Mouse (Mus musculus): ENCODE results near the gene Adamtsl4.

DNA sequence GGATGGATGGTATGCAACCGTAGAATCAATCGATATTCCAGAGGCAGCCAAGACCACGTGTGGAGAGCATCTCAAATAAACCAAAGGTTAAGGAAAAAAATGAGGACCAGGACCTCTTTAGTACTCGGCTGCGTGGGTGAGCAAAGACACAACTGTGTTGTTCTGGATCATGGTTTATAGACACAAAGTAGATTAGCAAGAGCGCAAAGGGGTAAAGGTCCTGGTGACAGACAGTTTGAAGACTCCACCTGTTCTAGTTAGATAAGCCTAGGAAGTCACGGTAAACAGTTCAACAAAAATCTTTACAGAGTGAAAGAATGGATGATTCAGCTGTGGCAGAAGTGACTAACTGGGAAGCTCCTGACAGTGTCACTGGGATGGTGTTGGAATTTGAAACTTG lies 44.6 kb downstream of the Adamtsl4 start:
- no peak for TF ChIP-seq CTCF (conservative IDR thresholded peaks at IDR 0.05; ENCODE audit: insufficient read depth, insufficient read length, low read depth, low read length)
- no peak for TF ChIP-seq POLR2A (IDR thresholded peaks at IDR 0.05; ENCODE audit: low read depth, low read length)
